Mouse (Mus musculus) CH12.LX (cell line): ENCODE results near the gene Stx4a. TPM values are rescaled to one million over a fixed set of nuclear protein-coding genes. Genes with fewer than 3 reads are reported as not detected.

Experiments used
- DNase-seq: peaks from one replicate; pipeline ENCODE4 v3.0.0-alpha.2; 2013; ENCODE audit errors: extremely low read depth
- H3K27ac ChIP-seq: 2 replicates; pipeline ENCODE4 v1.5.1; 2012; ENCODE audit warnings: low read depth, mild to moderate bottlenecking, control low read depth, moderate library complexity; ENCODE audit not compliant: insufficient read depth
- H3K27me3 ChIP-seq: replicated peaks from 2 replicates; pipeline ENCODE3; 2012; ENCODE audit warnings: inconsistent platforms
- H3K36me3 ChIP-seq, 2 experiments: replicated peaks in 1 of 2; 2 replicates each; pipeline versions ENCODE3 to v1.6.1; 2012; ENCODE audit warnings: inconsistent platforms in 1 of 2, low read length in 1 of 2, mild to moderate bottlenecking in 1 of 2, mixed read lengths in 1 of 2, moderate library complexity in 1 of 2; ENCODE audit not compliant: control insufficient read depth in 1 of 2, insufficient read depth in 1 of 2
- H3K4me1 ChIP-seq, 2 experiments: 2 replicates each; pipeline ENCODE4 v1.6.1; 2012; ENCODE audit warnings: inconsistent platforms in 1 of 2, moderate library complexity in 1 of 2; ENCODE audit not compliant: insufficient read depth in 2 of 2, control insufficient read depth in 1 of 2
- H3K4me2 ChIP-seq: 2 replicates; pipeline ENCODE4 v1.6.1; 2012; ENCODE audit warnings: low read depth, mild to moderate bottlenecking, control low read depth; ENCODE audit not compliant: poor library complexity, insufficient read depth, severe bottlenecking
- H3K4me3 ChIP-seq, 3 experiments: fragments of 150-350 bp in 1 of 3; sonication (generic) in 1 of 3; replicated peaks in 1 of 3; 2 replicates each; pipeline versions ENCODE3 to v1.5.1; 2011 to 2012; ENCODE audit warnings: low read depth in 2 of 3, low read length in 2 of 3, mild to moderate bottlenecking in 2 of 3, moderate library complexity in 2 of 3, control low read depth in 1 of 3, improper control_type of control experiment in 1 of 3, inconsistent platforms in 1 of 3, mixed read lengths in 1 of 3; ENCODE audit not compliant: poor library complexity in 1 of 3
- H3K79me2 ChIP-seq: replicated peaks from 2 replicates; pipeline ENCODE4 v1.6.1; 2012; ENCODE audit warnings: mild to moderate bottlenecking, moderate library complexity; ENCODE audit not compliant: control insufficient read depth, poor library complexity, insufficient read depth, severe bottlenecking; ENCODE audit errors: extremely low read depth
- H3K9ac ChIP-seq: 2 replicates; pipeline ENCODE4 v1.6.1; 2012; ENCODE audit warnings: low read depth, mild to moderate bottlenecking, control low read depth, moderate library complexity; ENCODE audit not compliant: insufficient read depth
- H3K9me3 ChIP-seq: replicated peaks from 2 replicates; pipeline ENCODE3; 2012; ENCODE audit warnings: low read length, inconsistent platforms, mixed read lengths
- BHLHE40 ChIP-seq: IDR thresholded peaks from 2 replicates; pipeline ENCODE4 v1.6.1; 2011; ENCODE audit warnings: mild to moderate bottlenecking, low read depth, low read length, improper control_type of control experiment
- CTCF ChIP-seq, 2 experiments: IDR thresholded peaks in 1 of 2; conservative IDR thresholded peaks in 1 of 2; 2 replicates each; pipeline ENCODE4 v1.5.1; 2011 to 2012; ENCODE audit warnings: low read depth in 2 of 2, low read length in 2 of 2, improper control_type of control experiment in 1 of 2, inconsistent platforms in 1 of 2, mild to moderate bottlenecking in 1 of 2, moderate library complexity in 1 of 2
- E2F4 ChIP-seq: IDR thresholded peaks from 2 replicates; pipeline ENCODE4 v1.6.1; 2011; ENCODE audit warnings: low read depth, low read length, improper control_type of control experiment; ENCODE audit not compliant: insufficient replicate concordance
- ELF1 ChIP-seq: IDR thresholded peaks from 2 replicates; pipeline ENCODE4 v1.6.1; 2014; ENCODE audit warnings: low read depth, mild to moderate bottlenecking, inconsistent platforms, low read length, improper control_type of control experiment
- EP300 ChIP-seq: IDR thresholded peaks from 2 replicates; pipeline ENCODE4 v1.6.1; 2011; ENCODE audit warnings: low read length, improper control_type of control experiment
- ETS1 ChIP-seq: conservative IDR thresholded peaks from 2 replicates; pipeline ENCODE4 v1.6.1; 2012; ENCODE audit warnings: low read depth, mild to moderate bottlenecking, inconsistent platforms, low read length, improper control_type of control experiment, moderate library complexity
- IRF4 ChIP-seq: IDR thresholded peaks from 2 replicates; pipeline ENCODE4 v1.6.1; 2014; ENCODE audit warnings: low read depth, mild to moderate bottlenecking, inconsistent platforms, low read length, improper control_type of control experiment
- JUND ChIP-seq: conservative IDR thresholded peaks from 2 replicates; pipeline ENCODE4 v1.6.1; 2011; ENCODE audit warnings: low read depth, low read length, improper control_type of control experiment
- KAT2A ChIP-seq: IDR thresholded peaks from 2 replicates; pipeline ENCODE4 v1.6.1; 2012; ENCODE audit warnings: low read length, improper control_type of control experiment, inconsistent platforms; ENCODE audit not compliant: insufficient replicate concordance
- MAFK ChIP-seq: IDR thresholded peaks from 2 replicates; pipeline ENCODE4 v1.6.1; 2011; ENCODE audit warnings: low read length, improper control_type of control experiment; ENCODE audit not compliant: insufficient replicate concordance
- MAX ChIP-seq: IDR thresholded peaks from 2 replicates; pipeline ENCODE4 v1.6.1; 2011; ENCODE audit warnings: low read length, improper control_type of control experiment
- MAZ ChIP-seq: IDR thresholded peaks from 2 replicates; pipeline ENCODE4 v1.6.1; 2012; ENCODE audit warnings: low read depth, mild to moderate bottlenecking, inconsistent platforms, low read length, improper control_type of control experiment, moderate library complexity
- MXI1 ChIP-seq: IDR thresholded peaks from 2 replicates; pipeline ENCODE4 v1.6.1; 2011; ENCODE audit warnings: mild to moderate bottlenecking, low read depth, low read length, improper control_type of control experiment
- NELFE ChIP-seq: IDR thresholded peaks from 2 replicates; pipeline ENCODE4 v1.6.1; 2011; ENCODE audit warnings: low read depth, low read length, improper control_type of control experiment
- NRF1 ChIP-seq: IDR thresholded peaks from 2 replicates; pipeline ENCODE4 v1.6.1; 2014; ENCODE audit warnings: low read depth, mild to moderate bottlenecking, inconsistent platforms, low read length, improper control_type of control experiment, moderate library complexity
- POLR2AphosphoS2 ChIP-seq: IDR thresholded peaks from 2 replicates; pipeline ENCODE4 v1.6.1; 2011; ENCODE audit warnings: low read depth, low read length, improper control_type of control experiment
- RAD21 ChIP-seq: IDR thresholded peaks from 2 replicates; pipeline ENCODE4 v1.6.1; 2011; ENCODE audit warnings: low read depth, mild to moderate bottlenecking, low read length, improper control_type of control experiment, moderate library complexity
- SIN3A ChIP-seq: IDR thresholded peaks from 2 replicates; pipeline ENCODE4 v1.6.1; 2012; ENCODE audit warnings: low read length, improper control_type of control experiment, inconsistent platforms
- TBP ChIP-seq: conservative IDR thresholded peaks from 2 replicates; pipeline ENCODE4 v1.6.1; 2011; ENCODE audit warnings: low read depth, low read length, improper control_type of control experiment
- USF1 ChIP-seq: IDR thresholded peaks from 2 replicates; pipeline ENCODE4 v1.6.1; 2014; ENCODE audit warnings: low read depth, mild to moderate bottlenecking, inconsistent platforms, low read length, improper control_type of control experiment
- USF2 ChIP-seq: conservative IDR thresholded peaks from 2 replicates; pipeline ENCODE4 v1.6.1; 2011; ENCODE audit warnings: low read depth, low read length, improper control_type of control experiment
- ZC3H11A ChIP-seq: IDR thresholded peaks from 2 replicates; pipeline ENCODE4 v1.6.1; 2012; ENCODE audit warnings: low read depth, mild to moderate bottlenecking, inconsistent platforms, low read length, improper control_type of control experiment
- ZNF384 ChIP-seq: IDR thresholded peaks from 2 replicates; pipeline ENCODE4 v1.6.1; 2012; ENCODE audit warnings: low read depth, low read length, improper control_type of control experiment, inconsistent platforms
- dilution Hi-C: fragments of 300-500 bp; cut with MboI; formaldehyde crosslinking; loops from 2 replicates; pipeline ENCODE4 v1.14.3; 2020; ENCODE audit warnings: low sequenced_read_pairs; ENCODE audit not compliant: extremely low pct_unique_long_range_greater_than_20kb, extremely low pct_ligation_motif_present
- in situ Hi-C: fragments of 300-500 bp; cut with MboI; formaldehyde crosslinking; loops from 3 replicates; pipeline ENCODE4 v1.14.3; 2019; ENCODE audit warnings: low sequenced_read_pairs, low pct_ligation_motif_present, low pct_unique_long_range_greater_than_20kb, mixed read lengths
- polyA plus RNA-seq: library from polyadenylated mRNA; unstranded; fragments of >175 nt; gene quantifications from 2 replicates; pipeline ENCODE4 v1.2.1, GENCODE M21; 2012; ENCODE audit warnings: low read depth; ENCODE audit not compliant: insufficient read length
- total RNA-seq, 2 experiments: library from RNA; depleted of rRNA; stranded (reverse); fragments of 300-350 nt in 1 of 2; fragments of >200 nt in 1 of 2; gene quantifications; 2 replicates each; pipeline ENCODE4 v1.2.3; 2012 to 2014

Gene Stx4a
- total and polyA plus RNA-seq, 3 experiments = 16.5 to 50.5 (median 25.4) TPM

GRCm38 (mm10) chr7:127817053-127817452 lies 7.0 kb upstream of the Stx4a start:
- no peak overlapping the region for H3K27ac ChIP-seq
- no peaks in the 10 kb centered on the region for H3K36me3 ChIP-seq
- H3K4me3 ChIP-seq = no peak overlapping the region
- no peaks in the 10 kb centered on the region for H3K27me3 ChIP-seq
- H3K4me2 ChIP-seq = no peak overlapping the region
- dilution Hi-C loops = no loop called here
- DNase-seq = no peak
- TF ChIP-seq SIN3A (no peak), POLR2AphosphoS2 (no peak), NELFE (no peak), USF1 (no peak), ZC3H11A (no peak), EP300 (no peak), E2F4 (no peak), ELF1 (no peak), MAX (no peak), NRF1 (no peak), KAT2A (no peak), IRF4 (no peak), MAFK (no peak), ZNF384 (no peak), BHLHE40 (no peak), ETS1 (no peak), MAZ (no peak), MXI1 (no peak), USF2 (no peak), TBP (no peak)
- H3K9me3 ChIP-seq = no peaks in the 10 kb centered on the region
- H3K79me2 ChIP-seq = no peaks in the 10 kb centered on the region
- no peak overlapping the region for H3K9ac ChIP-seq
- peaks cover 10 to 42% of the 10 kb centered on the region in 2 experiments for H3K4me1 ChIP-seq
- in situ Hi-C loops = loop anchor here (5.0 kb wide), 1 partner anchor 40 kb away; the partner anchor contains the start of gene Setd1a

DNA sequence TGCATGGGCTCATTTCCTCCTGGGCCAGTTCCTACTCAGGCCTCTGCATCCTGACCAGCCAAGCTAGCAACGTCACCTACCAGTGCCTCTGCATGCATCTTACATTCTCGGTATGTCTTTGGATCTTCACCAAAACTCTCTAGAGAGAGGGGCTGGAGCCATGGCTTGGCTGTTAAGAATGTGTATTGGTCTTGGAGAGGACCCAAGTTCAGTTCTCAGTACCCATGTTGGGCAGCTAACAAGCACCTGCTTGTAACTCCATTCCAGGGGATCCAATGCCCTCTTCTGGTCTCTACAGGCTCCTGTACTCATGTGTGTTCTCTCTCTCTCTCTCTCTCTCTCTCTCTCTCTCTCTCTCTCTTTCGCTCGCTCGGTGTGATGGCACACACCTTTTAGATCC lies 6.3 kb upstream of the Stx4a start:
- dilution Hi-C loops = no loop called here
- Histone ChIP-seq H3K27ac (no peak overlapping the region), H3K4me3 (no peak overlapping the region), H3K9me3 (no peaks in the 10 kb centered on the region), H3K4me1 (peaks cover 10 to 45% of the 10 kb centered on the region in 2 experiments), H3K27me3 (no peaks in the 10 kb centered on the region), H3K4me2 (no peak overlapping the region), H3K9ac (no peak overlapping the region), H3K36me3 (no peaks in the 10 kb centered on the region), H3K79me2 (no peaks in the 10 kb centered on the region)
- in situ Hi-C loops = loop anchor here (5.0 kb wide), 1 partner anchor 40 kb away; the partner anchor contains the start of gene Setd1a
- no peak for DNase-seq
- TF ChIP-seq CTCF (conservative IDR thresholded peaks at IDR 0.05 in 1 of 2, IDR thresholded peaks at IDR 0.05 in 1 of 2; ENCODE audit: low read depth in 2 of 2, low read length in 2 of 2) (no peak), TBP (no peak), ZNF384 (no peak), RAD21 (no peak), MAFK (no peak), E2F4 (no peak), JUND (no peak), MAZ (no peak), ZC3H11A (no peak)
